In the genomic region with DNA sequence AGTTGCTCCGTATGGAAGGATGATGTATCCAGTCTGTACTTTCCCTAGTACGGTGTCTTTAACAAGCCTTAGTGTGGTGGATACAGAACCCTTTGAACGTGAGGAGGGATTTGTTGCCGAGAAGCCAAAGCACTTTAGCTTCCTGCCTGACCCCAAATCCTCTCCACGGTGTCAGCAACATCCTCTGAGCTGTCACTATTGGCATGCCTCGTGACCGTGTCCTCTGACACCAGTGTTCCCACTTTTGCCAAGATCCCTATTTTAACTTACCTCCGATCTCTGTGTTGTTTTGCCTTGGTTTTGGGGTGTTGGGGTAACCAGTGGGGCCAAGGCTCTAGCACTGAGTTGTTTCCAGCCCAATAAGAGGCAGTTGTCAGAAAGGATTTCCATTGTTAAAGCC, we compare ENCODE assay signal across 22 mouse cellular contexts. TPM values are rescaled to one million over a fixed set of nuclear protein-coding genes. Genes with fewer than 3 reads are reported as not detected.
"Had no signal": no experiment of that assay in that cellular context is flagged by ENCODE, and none has a peak within 500 bp of the region (broad histone marks: within the 10 kb centered on the region; RNA-seq: fewer than 3 reads in every experiment).

No protein-coding gene starts in this region.

- H3K4me2 ChIP-seq: embryonic facial prominence, embryonic 12.5 days; embryonic facial prominence, embryonic 13.5 days; embryonic facial prominence, embryonic 15.5 days; forebrain, embryonic 12.5 days; forebrain, embryonic 13.5 days; forebrain, embryonic 15.5 days; heart, embryonic 11.5 days had no signal

- ATAC-seq: forebrain, embryonic 15.5 days; forebrain, embryonic 16.5 days; forebrain, postnatal 0 days had no signal

- DNase-seq: cerebellum, adult 2 months; cerebellum, adult 8-10 months; cerebellum, adult 9-11 months; cerebellum, postnatal 36 days; forebrain, postnatal 0 days; gastrocnemius, postnatal 10 days; gastrocnemius, postnatal 14 days; gastrocnemius, postnatal 25 days; heart, adult 18-20 months; heart, adult 2 months had no signal

- H3K9me3 ChIP-seq: embryonic facial prominence, embryonic 10.5 days; embryonic facial prominence, embryonic 12.5 days; embryonic facial prominence, embryonic 13.5 days; embryonic facial prominence, embryonic 15.5 days; forebrain, embryonic 10.5 days; forebrain, embryonic 12.5 days; forebrain, embryonic 13.5 days; forebrain, embryonic 15.5 days had no signal

- H3K27ac ChIP-seq: embryonic facial prominence, embryonic 10.5 days; embryonic facial prominence, embryonic 12.5 days; embryonic facial prominence, embryonic 13.5 days; embryonic facial prominence, embryonic 15.5 days; forebrain, embryonic 10.5 days; forebrain, embryonic 12.5 days; forebrain, embryonic 13.5 days; forebrain, embryonic 15.5 days; heart, adult 2 months had no signal

- H3K9ac ChIP-seq: embryonic facial prominence, embryonic 12.5 days; embryonic facial prominence, embryonic 13.5 days; embryonic facial prominence, embryonic 15.5 days; forebrain, embryonic 12.5 days; forebrain, embryonic 13.5 days; forebrain, embryonic 15.5 days; forebrain, postnatal 0 days had no signal

- H3K4me1 ChIP-seq: embryonic facial prominence, embryonic 12.5 days had no signal

- H3K27me3 ChIP-seq: embryonic facial prominence, embryonic 12.5 days; embryonic facial prominence, embryonic 13.5 days; embryonic facial prominence, embryonic 15.5 days; forebrain, embryonic 12.5 days; forebrain, embryonic 13.5 days; forebrain, embryonic 15.5 days had no signal

- H3K4me3 ChIP-seq: embryonic facial prominence, embryonic 10.5 days; embryonic facial prominence, embryonic 12.5 days; embryonic facial prominence, embryonic 13.5 days; embryonic facial prominence, embryonic 15.5 days; erythroblast, embryonic 14.5 days; forebrain, embryonic 10.5 days; forebrain, embryonic 12.5 days; forebrain, embryonic 13.5 days; forebrain, embryonic 15.5 days; heart, adult 2 months had no signal

RNA-seq across cellular contexts. Expression of a gene that starts 23.5 kb away (rescaled TPM):
- total RNA-seq: granulocyte monocyte progenitor cell, adult 5-6 weeks had no signal
